Comparison of ENCODE assay signal across 18 mouse cellular contexts in genomic region chr10:59481381-59481780, GRCm38 (mm10). TPM values are rescaled to one million over a fixed set of nuclear protein-coding genes. Genes with fewer than 3 reads are reported as not detected.
DNase-seq lines count a peak whose midpoint lies in the region; ATAC-seq lines count a peak whose summit lies in the region.
"Had no signal": no experiment of that assay in that cellular context is flagged by ENCODE, and none has a peak within 500 bp of the region (broad histone marks: within the 10 kb centered on the region; RNA-seq: fewer than 3 reads in every experiment).

No protein-coding gene starts in this region.

- ATAC-seq in frontal cortex, adult (ENCODE audit: low TSS enrichment), result peak; percentile 96
- ATAC-seq: activated CD4-positive, CD25-positive, alpha-beta regulatory T cell, adult 4 months; CD4-positive, CD25-positive, alpha-beta regulatory T cell, adult 4 months; Patski had no signal

- DNase-seq in frontal cortex, adult 2 months (ENCODE audit: extremely low spot score in 1 of 2, low spot score in 1 of 2), result no peak
- peak; percentile 52 for DNase-seq in telencephalon, adult 2 months (ENCODE audit: low read depth, low spot score)
- no peak for DNase-seq in ovary, postnatal 14 days (ENCODE audit: low spot score)
- DNase-seq: adrenal gland, adult 2 months; adrenal gland, adult 8-10 months; adrenal gland, postnatal 10 days; adrenal gland, postnatal 14 days; adrenal gland, postnatal 25 days; adrenal gland, postnatal 36 days; B cell, adult 2 months; cerebellum, adult 11 months; cerebellum, adult 11-12 months; cerebellum, adult 18-20 months had no signal

RNA-seq across cellular contexts. Expression of gene Oit3, which starts 39.8 kb away (rescaled TPM):
- polyA plus RNA-seq in frontal cortex, adult 2 months (2012; rRNA removed), result 0.26 and 0.40 TPM in 2 replicates
- polyA plus RNA-seq: activated CD4-positive, CD25-positive, alpha-beta regulatory T cell, adult 4 months; G1E had no signal
